Mouse (Mus musculus): ENCODE measurements around the gene Lpp. TPM values are rescaled to one million over a fixed set of nuclear protein-coding genes. Genes with fewer than 3 reads are reported as not detected.

Lpp gene
- total and polyA plus RNA-seq, 3 experiments = 0.16 TPM; not detected in 2

GRCm38 (mm10) chr16:24960901-24961806 is 567.8 kb downstream of the Lpp start:
- TF ChIP-seq TAL1 (conservative IDR thresholded peaks at IDR 0.05; ENCODE audit: low read depth, low read length) (no peak), GATA1 (IDR thresholded peaks at IDR 0.05; ENCODE audit: borderline replicate concordance, low read length) (no peak), POLR2AphosphoS5 (IDR thresholded peaks at IDR 0.05; ENCODE audit: insufficient replicate concordance, low read depth, low read length) (no peak), GATA2 (IDR thresholded peaks at IDR 0.05; ENCODE audit: borderline replicate concordance, low read depth, low read length) (no peak), CTCF (IDR thresholded peaks at IDR 0.05; ENCODE audit: low read depth, low read length) (no peak)
- no peaks in the 10 kb centered on the region for H3K36me3 ChIP-seq (replicated peaks)
- no peak for ATAC-seq (ENCODE audit: extremely low read depth, insufficient number of reproducible peaks, low FRiP score, poor library complexity, severe bottlenecking)
- no peaks in the 10 kb centered on the region for H3K27me3 ChIP-seq (ENCODE audit: insufficient read depth, low read length)
- DNase-seq (ENCODE audit: low spot score) = no peak
- H3K4me3 ChIP-seq (ENCODE audit: low read depth, low read length) = no peak overlapping the region
- H3K9me3 ChIP-seq (replicated peaks) = 0 out of 2 replicates have a peak, but pooled peaks cover 4% of the 10 kb centered on the region
- H3K4me1 ChIP-seq (ENCODE audit: insufficient read depth, low read depth, low read length) = no peaks in the 10 kb centered on the region

- Histone ChIP-seq H3K9me3 (replicated peaks) (peaks cover 4% of the 10 kb centered on the region), H3K4me3 (ENCODE audit: low read depth, low read length) (no peak overlapping the region), H3K36me3 (replicated peaks) (no peaks in the 10 kb centered on the region), H3K27me3 (ENCODE audit: insufficient read depth, low read length) (no peaks in the 10 kb centered on the region), H3K4me1 (ENCODE audit: insufficient read depth, low read depth, low read length) (no peaks in the 10 kb centered on the region)
- DNase-seq (ENCODE audit: low spot score) (no peak), ATAC-seq (ENCODE audit: extremely low read depth, insufficient number of reproducible peaks, low FRiP score, poor library complexity, severe bottlenecking) (no peak)
- TF ChIP-seq TAL1 (conservative IDR thresholded peaks at IDR 0.05; ENCODE audit: low read depth, low read length) (no peak), POLR2AphosphoS5 (IDR thresholded peaks at IDR 0.05; ENCODE audit: insufficient replicate concordance, low read depth, low read length) (no peak), GATA2 (IDR thresholded peaks at IDR 0.05; ENCODE audit: borderline replicate concordance, low read depth, low read length) (no peak), GATA1 (IDR thresholded peaks at IDR 0.05; ENCODE audit: borderline replicate concordance, low read length) (no peak), CTCF (IDR thresholded peaks at IDR 0.05; ENCODE audit: low read depth, low read length) (no peak)
These were observed 571.0 kb downstream of the Lpp start for GRCm38 (mm10) chr16:24964311-24964710.

- ATAC-seq (ENCODE audit: extremely low read depth, insufficient number of reproducible peaks, low FRiP score, poor library complexity, severe bottlenecking) (no peak), DNase-seq (ENCODE audit: low spot score) (no peak)
- no peak overlapping the region for H3K4me3 ChIP-seq (ENCODE audit: low read depth, low read length)
- no peaks in the 10 kb centered on the region for H3K27me3 ChIP-seq (ENCODE audit: insufficient read depth, low read length)
- H3K36me3 ChIP-seq (replicated peaks) = no peaks in the 10 kb centered on the region
- H3K9me3 ChIP-seq (replicated peaks) = peaks cover 4% of the 10 kb centered on the region
- H3K4me1 ChIP-seq (ENCODE audit: insufficient read depth, low read depth, low read length) = no peaks in the 10 kb centered on the region
- TF ChIP-seq GATA1 (IDR thresholded peaks at IDR 0.05; ENCODE audit: borderline replicate concordance, low read length) (no peak), TAL1 (conservative IDR thresholded peaks at IDR 0.05; ENCODE audit: low read depth, low read length) (no peak), CTCF (IDR thresholded peaks at IDR 0.05; ENCODE audit: low read depth, low read length) (no peak), GATA2 (IDR thresholded peaks at IDR 0.05; ENCODE audit: borderline replicate concordance, low read depth, low read length) (no peak), POLR2AphosphoS5 (IDR thresholded peaks at IDR 0.05; ENCODE audit: insufficient replicate concordance, low read depth, low read length) (no peak)
These were observed 571.8 kb downstream of the Lpp start for GRCm38 (mm10) chr16:24965091-24965490.

GRCm38 (mm10) chr16:24966460-24966859 is 573.2 kb downstream of the Lpp start:
- Histone ChIP-seq H3K9me3 (replicated peaks) (peaks cover 6% of the 10 kb centered on the region), H3K36me3 (replicated peaks) (no peaks in the 10 kb centered on the region), H3K4me1 (ENCODE audit: insufficient read depth, low read depth, low read length) (no peaks in the 10 kb centered on the region), H3K27me3 (ENCODE audit: insufficient read depth, low read length) (no peaks in the 10 kb centered on the region), H3K4me3 (ENCODE audit: low read depth, low read length) (no peak overlapping the region)
- DNase-seq (ENCODE audit: low spot score) (no peak), ATAC-seq (ENCODE audit: extremely low read depth, insufficient number of reproducible peaks, low FRiP score, poor library complexity, severe bottlenecking) (no peak)
- TF ChIP-seq TAL1 (conservative IDR thresholded peaks at IDR 0.05; ENCODE audit: low read depth, low read length) = no peak
- no peak for TF ChIP-seq CTCF (IDR thresholded peaks at IDR 0.05; ENCODE audit: low read depth, low read length)
- TF ChIP-seq GATA1 (IDR thresholded peaks at IDR 0.05; ENCODE audit: borderline replicate concordance, low read length) = no peak
- no peak for TF ChIP-seq POLR2AphosphoS5 (IDR thresholded peaks at IDR 0.05; ENCODE audit: insufficient replicate concordance, low read depth, low read length)
- TF ChIP-seq GATA2 (IDR thresholded peaks at IDR 0.05; ENCODE audit: borderline replicate concordance, low read depth, low read length) = no peak

- H3K9me3 ChIP-seq (replicated peaks) = peaks cover 30% of the 10 kb centered on the region
- H3K27me3 ChIP-seq (ENCODE audit: insufficient read depth, low read length) = no peaks in the 10 kb centered on the region
- ATAC-seq (ENCODE audit: extremely low read depth, insufficient number of reproducible peaks, low FRiP score, poor library complexity, severe bottlenecking) = no peak
- no peak for DNase-seq (ENCODE audit: low spot score)
- H3K36me3 ChIP-seq (replicated peaks) = no peaks in the 10 kb centered on the region
- H3K4me1 ChIP-seq (ENCODE audit: insufficient read depth, low read depth, low read length) = no peaks in the 10 kb centered on the region
- TF ChIP-seq POLR2AphosphoS5 (IDR thresholded peaks at IDR 0.05; ENCODE audit: insufficient replicate concordance, low read depth, low read length) (no peak), CTCF (IDR thresholded peaks at IDR 0.05; ENCODE audit: low read depth, low read length) (no peak), GATA1 (IDR thresholded peaks at IDR 0.05; ENCODE audit: borderline replicate concordance, low read length) (no peak), GATA2 (IDR thresholded peaks at IDR 0.05; ENCODE audit: borderline replicate concordance, low read depth, low read length) (no peak), TAL1 (conservative IDR thresholded peaks at IDR 0.05; ENCODE audit: low read depth, low read length) (no peak)
- no peak overlapping the region for H3K4me3 ChIP-seq (ENCODE audit: low read depth, low read length)
These were observed 579.8 kb downstream of the Lpp start for GRCm38 (mm10) chr16:24973009-24973631.

GRCm38 (mm10) chr16:24977771-24978170 is 584.5 kb downstream of the Lpp start:
- no peak for DNase-seq (ENCODE audit: low spot score)
- TF ChIP-seq CTCF (IDR thresholded peaks at IDR 0.05; ENCODE audit: low read depth, low read length) = no peak
- TF ChIP-seq GATA1 (IDR thresholded peaks at IDR 0.05; ENCODE audit: borderline replicate concordance, low read length) = no peak
- TF ChIP-seq GATA2 (IDR thresholded peaks at IDR 0.05; ENCODE audit: borderline replicate concordance, low read depth, low read length) = no peak
- TF ChIP-seq POLR2AphosphoS5 (IDR thresholded peaks at IDR 0.05; ENCODE audit: insufficient replicate concordance, low read depth, low read length) = no peak
- no peak for TF ChIP-seq TAL1 (conservative IDR thresholded peaks at IDR 0.05; ENCODE audit: low read depth, low read length)
- Histone ChIP-seq H3K4me1 (ENCODE audit: insufficient read depth, low read depth, low read length) (no peaks in the 10 kb centered on the region), H3K27me3 (ENCODE audit: insufficient read depth, low read length) (no peaks in the 10 kb centered on the region), H3K36me3 (replicated peaks) (no peaks in the 10 kb centered on the region), H3K9me3 (replicated peaks) (peaks cover 17% of the 10 kb centered on the region), H3K4me3 (ENCODE audit: low read depth, low read length) (no peak overlapping the region)
- no peak for ATAC-seq (ENCODE audit: extremely low read depth, insufficient number of reproducible peaks, low FRiP score, poor library complexity, severe bottlenecking)
